Mouse (Mus musculus) c-Kit-positive CD71-positive TER-119-negative erythroid progenitor cells, embryonic 14.5 days (primary cell): ENCODE data around the gene Rps27a.

Experiments used
- DNase-seq: peaks from one replicate; pipeline ENCODE4 v3.0.0-alpha.2; 2013; ENCODE audit warnings: low read depth

Gene Rps27a

DNA sequence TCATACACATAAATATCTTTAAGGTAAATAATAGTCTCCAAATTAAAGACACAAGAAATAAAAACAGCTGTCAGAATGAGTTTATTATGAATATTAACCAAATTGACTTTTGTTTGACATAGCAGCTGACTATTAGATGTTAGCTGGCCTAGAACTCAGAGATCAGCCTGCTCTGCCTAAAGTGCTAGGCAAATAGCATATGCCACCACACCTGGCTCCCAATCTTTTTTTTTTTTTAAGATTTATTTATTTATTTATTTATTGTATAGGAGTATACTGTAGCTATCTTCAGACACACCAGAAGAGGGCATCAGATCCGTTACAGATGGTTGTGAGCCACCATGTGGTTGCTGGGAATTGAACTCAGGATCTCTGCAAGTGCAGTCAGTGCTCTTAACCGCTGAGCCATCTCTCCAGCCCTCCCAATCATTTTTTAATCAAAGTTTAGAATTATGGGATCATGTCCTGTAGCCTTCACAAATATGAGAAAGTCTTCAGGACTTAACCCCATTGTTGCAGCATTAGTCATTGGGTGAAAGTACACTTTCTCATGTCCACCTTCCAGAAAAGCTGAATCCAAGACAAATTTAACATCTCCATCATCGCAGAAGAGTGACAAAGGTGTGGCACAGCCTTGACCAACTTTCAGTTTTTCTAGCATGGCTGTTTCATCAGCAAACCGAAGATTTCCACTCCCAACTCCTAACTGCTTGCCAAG, 34.9 kb downstream of the Rps27a start:
- DNase-seq: no peak

DNA sequence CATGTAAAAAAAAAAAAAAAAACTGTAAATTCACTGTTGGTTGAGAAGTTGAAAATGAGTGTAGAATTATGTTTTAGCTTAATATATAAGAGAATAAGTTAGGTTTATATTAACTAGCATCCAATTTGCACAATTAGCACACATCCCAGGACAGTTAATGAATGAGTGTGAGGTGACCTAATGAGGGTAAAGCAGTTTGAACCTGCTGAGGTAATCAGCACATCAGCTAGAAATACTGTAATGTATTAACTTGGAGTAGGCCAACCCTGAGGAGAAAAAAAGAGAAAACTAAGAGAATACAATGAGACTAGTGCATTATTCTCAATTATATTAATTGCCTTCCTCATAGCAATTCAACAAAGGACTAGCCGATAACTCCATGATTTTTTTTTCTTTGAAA, 38.5 kb downstream of the Rps27a start:
- DNase-seq: no peak

DNA sequence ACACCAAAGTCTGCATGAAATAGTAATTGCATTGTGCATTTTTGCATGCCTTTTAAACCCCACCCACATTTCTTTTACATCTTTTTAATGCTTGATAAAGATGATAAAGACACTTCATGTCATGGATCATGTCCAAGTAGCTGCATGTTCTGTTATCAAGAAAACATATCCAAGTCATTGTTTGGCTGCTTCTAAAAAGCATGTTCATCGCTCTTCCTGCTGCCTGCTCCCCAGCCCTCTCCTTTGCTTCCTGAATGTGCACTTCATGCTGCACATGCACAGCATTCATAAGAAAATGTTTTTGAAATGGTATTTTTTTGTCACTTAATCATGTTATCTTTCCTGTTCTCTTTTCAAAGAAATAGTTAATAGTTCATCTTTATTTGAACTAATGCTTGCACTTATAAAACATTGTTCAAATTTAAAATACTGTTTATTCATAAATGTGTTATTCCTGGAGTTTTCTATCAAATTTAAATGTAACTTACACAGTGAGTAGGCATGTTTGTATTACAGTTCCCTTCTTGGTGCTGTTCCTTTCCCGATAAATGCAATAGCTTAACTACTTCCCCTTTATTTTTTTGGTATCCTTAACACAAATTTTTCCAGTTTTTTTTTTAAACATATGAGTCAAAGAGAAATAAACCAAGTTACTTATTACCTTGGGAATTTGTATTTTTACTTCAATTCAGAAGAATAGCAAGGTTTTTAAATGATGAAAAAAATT, 42.8 kb downstream of the Rps27a start:
- DNase-seq: no peak

DNA sequence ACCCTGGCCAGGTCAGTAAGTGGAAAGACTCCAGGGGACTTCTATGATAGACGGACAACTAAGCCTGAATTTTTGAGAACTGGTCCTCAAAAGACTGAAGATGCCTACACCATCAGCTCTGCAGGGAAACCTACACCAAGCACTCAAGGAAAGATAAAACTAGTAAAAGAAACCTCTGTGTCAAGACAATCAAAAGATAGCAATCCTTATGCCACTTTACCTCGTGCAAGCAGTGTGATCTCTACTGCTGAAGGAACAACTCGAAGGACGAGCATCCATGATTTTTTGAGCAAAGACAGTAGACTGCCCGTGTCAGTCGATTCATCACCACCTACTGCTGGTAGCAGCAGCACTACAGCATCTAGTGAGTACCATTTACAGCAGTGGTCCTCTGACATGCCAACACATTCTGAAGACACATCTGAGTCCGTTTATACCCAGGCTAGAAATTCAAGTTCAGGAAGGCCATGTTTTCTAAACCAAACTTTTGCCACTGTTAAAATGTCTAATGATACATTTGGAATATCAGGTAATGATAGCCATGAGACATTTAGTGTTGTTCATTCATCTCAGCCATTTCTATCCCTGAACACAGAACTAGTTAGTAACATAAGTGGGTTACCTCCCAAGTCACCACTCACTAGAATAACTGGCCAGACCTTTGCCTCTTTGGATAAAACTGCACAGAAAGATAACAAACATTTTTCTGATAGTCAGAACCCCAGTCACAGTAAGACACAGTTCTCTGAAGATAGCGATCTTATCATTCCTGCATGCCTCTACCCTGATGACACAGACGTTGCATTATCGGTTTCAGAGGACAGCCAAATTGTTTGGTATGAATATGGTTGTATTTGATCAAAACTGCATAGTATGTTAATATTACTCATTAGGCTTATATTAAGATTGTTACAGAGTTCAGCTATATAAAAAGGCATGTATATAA, 43.7 kb downstream of the Rps27a start:
- no peak for DNase-seq

DNA sequence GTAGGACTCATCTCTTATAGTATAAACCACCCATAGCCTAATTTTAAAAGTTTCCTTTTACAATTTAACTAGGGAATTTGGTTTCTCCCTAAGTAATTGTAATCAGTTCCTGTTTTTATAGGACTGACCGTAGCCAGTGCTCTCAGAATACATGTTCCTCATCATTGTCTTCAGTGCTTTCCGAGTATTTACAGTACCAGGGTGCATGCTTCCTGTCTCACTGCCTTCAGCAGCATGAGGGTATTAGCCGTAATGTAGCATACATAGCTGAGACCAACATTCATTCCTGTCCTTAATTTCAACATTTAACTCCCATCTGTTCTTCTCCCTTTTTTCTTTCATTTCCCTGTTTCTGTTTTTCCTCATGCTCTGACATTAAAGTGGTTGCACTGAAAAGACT, 50.9 kb downstream of the Rps27a start:
- DNase-seq: no peak
